Mouse (Mus musculus) frontal cortex, postnatal 14 days (tissue): ENCODE measurements at regions not wholly inside any gene's neighbourhood (a gene's known extent, or its start where the extent isn't known, plus 50 kb on each side); places are given as distances from the start of the nearest gene placed in this dataset.
A peak's percentile ranks its signal among the peaks of the same experiment; 100 is the strongest.
"Not testable (repeated sequence)": the region's sequence is repeated elsewhere in the genome, so short reads cannot be mapped to it uniquely, and the experiment has no call there.

Experiments
- DNase-seq, 2 experiments: peaks; one replicate each; pipeline ENCODE4 v3.0.0; 2022; ENCODE audit warnings: low spot score in 2 of 2

DNA sequence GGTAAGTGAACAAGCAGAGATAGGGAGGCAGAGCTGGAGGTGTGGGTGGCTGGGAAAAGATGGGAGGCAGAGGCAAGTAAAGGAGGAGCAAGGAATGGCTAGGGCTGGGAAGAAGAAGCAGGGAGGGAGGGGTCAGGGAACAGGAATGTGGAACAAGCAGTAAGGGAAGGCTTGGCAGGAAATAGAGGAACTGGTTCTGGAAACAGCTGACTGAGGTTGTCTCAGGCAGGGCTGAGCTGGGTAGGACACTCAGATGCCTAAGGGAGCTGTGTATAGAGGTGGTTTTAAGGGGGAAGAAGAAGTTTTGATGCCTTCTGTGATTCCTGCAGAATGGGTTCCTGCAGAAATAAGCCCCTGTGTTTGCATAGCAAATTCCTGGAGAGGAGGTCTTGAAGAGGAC lies 92.7 kb downstream of the Nucb2 start:
- DNase-seq: no peak

- DNase-seq: no peak
Measured at GRCm38 (mm10) chr7:116600340-116600739, 96.2 kb downstream of the Nucb2 start.

DNA sequence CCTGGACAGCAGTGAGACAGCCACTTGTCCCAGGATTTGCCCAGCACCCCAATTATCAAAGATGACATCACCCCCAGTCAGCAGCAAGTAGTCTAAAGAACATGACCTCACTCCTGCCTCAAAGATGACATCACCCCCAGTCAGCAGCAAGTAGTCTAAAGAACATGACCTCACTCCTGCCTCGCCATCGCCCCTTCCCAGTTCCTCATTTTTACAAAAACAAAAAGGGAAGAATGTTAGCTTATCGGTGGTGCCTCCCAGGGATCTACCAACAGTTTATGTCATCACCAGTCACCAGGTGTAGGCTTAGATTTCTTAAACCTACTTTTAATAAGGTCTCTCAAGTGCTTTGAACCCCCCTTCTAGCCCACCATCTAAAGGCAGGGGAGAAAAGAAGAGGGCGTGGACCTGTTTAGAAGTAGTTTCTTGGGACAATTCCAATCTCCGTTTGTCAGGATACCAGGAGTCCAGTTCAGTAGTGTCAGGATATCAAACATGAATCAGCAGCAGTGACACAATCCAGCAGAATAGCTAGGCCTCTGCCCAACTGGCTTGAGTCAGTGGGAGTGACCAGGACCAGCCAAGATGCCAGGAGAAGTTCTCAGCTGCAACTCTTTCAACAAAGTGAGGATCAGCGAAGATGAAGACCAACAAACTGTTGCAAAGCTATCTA lies 99.1 kb downstream of the Nucb2 start:
- no peak for DNase-seq

- no peak for DNase-seq
Measured at GRCm38 (mm10) chr7:116603840-116604194, 99.6 kb downstream of the Nucb2 start.

GRCm38 (mm10) chr7:116606255-116606654 lies 102.1 kb downstream of the Nucb2 start:
- DNase-seq: no peak

DNA sequence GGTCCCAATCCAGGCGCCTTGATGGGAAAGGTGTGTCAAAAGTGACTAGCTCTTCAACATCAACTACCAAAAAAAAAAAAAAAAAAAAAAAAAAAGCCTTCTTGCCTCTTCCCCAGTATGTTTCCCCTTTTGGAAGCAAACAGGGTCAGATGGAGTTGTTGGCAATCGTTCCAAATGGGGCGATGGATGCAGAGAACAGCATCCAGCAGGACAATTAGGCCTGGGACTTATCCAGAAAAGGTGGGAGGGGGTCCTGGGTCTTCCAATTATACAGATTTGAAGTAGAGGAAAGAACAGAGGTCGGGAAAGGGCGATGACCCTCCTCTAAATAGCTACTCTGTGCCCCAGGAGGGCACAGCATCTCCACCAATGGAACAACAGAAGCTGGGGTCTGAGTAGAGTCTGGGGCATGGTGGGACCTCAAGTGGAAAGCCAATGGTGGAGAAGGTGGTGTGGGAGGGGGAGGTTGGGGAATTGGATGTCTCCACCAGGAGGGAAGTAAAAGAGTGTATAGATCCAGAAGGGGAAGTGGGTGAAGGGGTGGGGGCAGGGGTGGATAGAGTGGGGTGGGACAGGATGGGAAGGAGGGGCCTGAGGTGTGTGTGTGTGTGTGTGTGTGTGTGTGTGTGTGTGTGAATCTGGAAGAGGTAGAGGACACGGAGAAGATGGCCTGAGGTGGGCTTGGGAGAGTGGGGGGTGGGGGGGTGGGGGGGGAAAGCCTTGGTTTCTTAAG lies 102.7 kb downstream of the Nucb2 start:
- DNase-seq: no peak

DNA sequence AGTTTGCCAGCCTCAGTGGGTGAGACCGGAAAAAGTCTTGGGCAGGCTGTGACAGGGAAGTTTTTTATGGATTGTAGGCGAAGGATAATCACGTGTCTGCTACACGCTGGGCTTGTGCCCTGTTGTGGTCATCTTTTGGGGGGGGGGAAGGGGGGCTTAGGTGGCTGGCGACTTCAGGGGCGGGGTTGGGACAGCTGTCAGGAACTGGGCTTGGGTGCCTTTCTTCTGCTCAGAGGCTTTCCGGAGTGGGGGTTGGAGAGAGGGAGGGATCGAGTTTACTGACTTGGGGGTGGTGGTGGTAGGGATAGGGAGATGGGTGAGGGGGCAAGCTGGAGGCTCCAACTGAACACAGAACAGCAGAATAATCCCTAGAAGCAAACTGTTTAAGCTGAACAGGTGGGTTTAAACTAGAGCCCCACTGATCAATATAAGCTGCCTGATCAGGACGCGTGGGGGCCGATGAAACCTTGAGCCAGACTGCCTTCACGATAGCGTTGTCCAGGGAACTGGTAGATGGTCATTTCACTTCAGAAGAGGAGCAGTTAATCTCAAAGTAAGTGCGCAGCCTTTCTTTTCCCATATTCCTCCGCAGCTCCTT lies 103.6 kb downstream of the Nucb2 start:
- DNase-seq: no peak

DNA sequence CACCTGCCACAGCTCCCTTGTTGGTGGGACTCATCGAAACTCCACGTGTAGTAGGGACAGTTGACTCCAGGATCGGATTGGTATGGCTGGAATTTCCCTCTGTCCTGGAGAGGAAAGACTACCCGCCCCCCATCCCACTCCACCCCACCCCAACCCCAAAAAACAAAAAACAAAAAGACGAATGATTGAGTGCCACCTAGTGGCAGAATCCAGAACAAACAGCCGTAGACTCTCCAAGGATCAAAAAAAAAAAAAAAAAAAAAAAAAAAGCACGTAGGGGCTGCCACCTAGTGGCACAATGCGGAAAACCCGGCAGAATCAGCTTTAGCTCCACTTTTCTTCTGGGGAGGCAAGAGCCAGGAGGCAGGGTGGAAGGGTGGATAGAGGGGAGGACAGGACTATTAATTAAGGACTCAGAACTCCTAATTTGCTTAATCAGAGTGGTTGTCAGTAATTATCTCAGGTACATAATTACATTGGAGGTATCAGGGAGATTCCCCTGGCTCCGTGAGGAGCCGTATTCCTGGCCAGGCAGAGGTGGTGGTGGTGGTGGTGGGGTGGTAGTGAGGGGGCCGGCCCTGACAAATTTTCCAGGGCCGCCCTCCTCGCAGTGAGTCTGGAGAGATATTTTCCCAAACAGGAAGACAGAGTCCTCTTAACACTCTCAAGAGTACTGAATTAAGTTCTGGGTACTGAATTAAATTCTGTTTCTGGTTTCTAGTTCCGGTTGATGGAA lies 104.3 kb downstream of the Nucb2 start:
- DNase-seq: peak in 1 of 2 experiments; percentile 24

DNA sequence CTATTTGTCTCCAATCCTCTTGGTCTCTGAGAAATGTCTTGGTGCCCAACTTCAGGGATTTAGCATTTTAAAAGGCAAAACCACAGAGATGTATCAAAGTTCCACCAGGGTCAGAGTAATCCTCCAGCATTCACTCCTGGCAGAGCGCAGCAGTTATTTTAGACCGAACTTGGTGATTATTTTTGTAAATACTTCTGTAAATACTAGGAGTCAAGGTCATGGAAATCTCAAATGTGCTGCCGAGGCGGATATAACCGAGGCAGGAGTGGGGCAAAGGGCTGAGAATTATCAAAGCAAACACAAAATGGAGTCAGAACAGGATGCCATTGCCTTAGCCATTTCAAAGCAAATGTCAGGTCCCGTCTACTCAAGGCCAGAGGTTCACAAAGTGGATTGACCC lies 105.2 kb downstream of the Nucb2 start:
- no peak for DNase-seq

DNA sequence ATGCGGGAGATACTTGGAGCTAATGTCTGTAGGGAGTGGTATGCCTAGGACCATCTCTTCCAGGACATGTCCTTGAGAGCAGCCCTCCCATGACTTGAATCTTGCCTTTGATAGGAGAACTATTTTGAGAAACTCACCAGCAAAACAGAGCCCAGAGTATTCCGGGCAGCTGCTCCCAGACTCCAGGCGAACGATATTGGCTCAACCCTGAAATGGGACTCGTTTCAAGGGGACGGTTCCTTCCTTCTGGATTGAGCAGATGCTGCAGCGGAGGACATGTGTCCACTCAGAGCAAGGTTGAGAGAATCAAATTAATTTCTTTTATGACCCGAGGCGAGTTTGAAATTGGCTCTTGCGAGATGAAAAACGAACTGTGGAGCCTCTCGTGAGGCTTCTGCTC lies 105.7 kb downstream of the Nucb2 start:
- DNase-seq: no peak

DNA sequence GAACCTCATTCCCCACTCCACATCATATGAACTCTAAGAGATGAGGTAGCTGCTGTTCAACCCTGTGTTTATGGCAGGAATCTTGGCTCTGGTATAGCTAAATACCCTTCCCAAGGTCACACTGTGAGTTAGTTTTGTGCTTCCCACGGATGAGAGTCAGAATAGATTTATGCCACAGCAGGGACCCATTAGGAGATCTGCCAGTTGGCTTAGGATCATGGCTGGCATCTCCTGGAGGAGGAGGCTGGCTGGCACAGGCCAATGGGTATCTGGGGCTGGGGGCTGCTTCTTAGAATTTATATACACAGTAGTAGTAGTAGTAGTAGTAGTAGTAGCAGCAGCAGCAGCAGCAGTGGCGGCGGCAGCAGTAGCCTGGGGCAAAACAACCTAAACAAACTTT lies 111.8 kb downstream of the Nucb2 start:
- no peak for DNase-seq

GRCm38 (mm10) chr7:116619636-116620035 lies 115.5 kb downstream of the Nucb2 start:
- DNase-seq: no peak

- no peak for DNase-seq
Measured at GRCm38 (mm10) chr7:116620381-116620780, 116.2 kb downstream of the Nucb2 start.

DNA sequence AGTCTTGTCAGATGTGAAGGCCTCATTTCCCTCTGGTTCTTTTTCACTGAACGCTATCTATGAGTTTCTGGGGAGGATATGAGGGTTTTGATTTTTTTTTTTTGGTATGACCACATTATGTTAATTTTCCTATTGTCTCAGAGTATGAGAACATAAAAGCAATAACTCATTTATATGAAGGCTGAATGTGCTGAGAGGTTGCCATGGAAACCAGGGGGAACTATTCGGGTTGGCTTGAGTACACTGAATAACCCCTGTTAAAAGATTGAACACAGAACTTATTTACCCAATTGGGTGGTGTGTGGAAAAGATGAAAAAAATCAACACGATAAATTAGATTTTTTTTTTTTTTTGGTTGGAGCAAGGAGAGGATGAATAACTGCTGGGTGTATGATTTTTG lies 129.0 kb downstream of the Nucb2 start:
- DNase-seq: no peak

- DNase-seq: peak; percentile 8 to 35
Measured at GRCm38 (mm10) chr7:116644902-116645650, 140.9 kb downstream of the Nucb2 start.

DNA sequence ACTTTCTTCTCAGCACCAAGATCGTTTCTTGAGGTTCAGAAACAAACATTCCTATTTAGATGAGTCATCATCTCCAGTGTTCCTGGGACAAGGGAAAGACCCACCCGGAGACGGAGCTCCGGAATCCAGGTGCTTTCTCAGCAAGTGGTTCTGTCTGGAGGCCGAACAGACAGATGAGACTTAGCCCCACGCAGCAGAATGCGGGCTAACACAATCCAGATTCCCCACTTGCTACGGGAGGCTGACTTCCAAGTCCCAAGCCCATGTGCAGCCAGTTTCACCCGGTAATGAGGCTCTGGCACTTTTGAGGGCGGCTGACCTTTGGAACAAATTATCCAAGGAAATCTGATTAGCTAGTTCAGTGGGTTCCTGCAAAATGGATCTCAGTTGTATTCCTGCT lies 150.3 kb downstream of the Nucb2 start:
- no peak for DNase-seq

DNA sequence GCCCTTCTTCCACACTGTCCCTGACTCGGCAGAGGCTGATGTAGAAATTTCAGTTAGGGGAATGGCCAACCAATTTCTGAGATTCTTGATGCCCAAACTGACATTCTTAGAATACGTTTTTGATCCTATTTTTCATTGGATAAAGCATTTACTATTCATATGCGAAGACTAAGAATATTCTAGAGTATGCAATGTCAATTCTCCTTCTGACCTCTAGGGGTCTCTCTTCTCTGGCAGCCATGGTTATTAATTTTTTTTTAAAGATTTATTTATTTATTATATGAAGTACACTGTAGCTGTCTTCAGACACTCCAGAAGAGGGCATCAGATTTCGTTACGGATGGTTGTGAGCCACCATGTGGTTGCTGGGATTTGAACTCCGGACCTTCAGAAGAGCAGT lies 152.9 kb downstream of the Nucb2 start:
- not testable (repeated sequence) for DNase-seq

GRCm38 (mm10) chr7:116665581-116665980 lies 161.4 kb downstream of the Nucb2 start:
- no peak for DNase-seq

DNA sequence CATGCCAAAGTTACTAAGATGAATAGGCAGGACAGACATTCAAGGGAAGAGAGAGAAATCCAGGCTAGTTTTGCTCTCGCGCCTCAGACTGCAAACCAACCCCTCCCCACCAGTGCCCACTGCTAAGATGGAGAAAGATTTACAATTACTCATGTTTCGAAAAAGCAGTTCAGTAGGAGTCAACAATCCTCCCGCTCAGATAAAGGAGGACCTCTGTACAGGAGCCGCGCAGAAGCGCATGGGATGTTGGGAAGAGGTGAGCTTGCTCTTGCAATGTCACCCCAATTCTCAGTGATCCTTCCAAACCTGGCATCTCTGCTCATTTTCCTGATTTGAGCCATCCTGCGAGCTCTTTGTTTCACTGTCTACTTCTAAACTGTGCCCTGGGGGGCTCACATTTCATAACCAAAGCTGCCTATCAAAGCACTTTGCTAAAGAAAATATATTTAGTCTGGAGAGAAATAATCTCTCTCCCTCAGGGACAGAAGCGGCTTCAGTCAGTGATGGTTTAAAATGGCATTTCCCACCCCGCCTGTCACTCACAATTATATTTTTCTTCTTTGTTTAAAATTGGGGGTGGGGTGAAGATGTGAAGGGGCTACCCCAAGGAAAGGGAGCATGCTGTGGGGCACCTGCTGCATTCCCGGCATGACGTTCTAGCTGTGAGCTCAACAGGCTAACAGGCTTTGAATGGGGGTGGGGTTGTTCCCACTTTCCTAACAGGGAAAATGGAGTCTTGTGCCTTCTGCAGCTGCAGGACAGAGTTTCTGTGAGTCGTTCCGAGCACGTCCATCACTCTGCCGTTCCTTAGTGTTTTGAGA lies 170.2 kb downstream of the Nucb2 start:
- DNase-seq: no peak

DNA sequence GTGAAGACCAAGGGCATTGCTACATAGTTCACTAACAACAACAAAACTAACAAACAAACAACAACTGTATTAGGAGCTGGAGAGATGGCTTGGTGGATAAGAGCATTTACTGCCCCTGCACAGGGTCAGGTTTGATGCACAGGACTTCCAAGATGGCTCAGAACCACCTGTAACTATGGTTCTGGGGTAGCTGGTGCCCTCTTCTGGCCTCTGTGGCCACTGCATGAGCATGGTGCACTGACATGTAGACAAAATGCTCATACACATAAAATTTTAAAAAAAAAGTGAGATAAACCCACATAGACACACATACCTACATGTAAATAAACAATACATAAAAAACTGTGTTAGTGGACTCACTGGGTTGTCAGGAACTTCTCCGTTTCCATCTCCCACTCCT lies 172.5 kb downstream of the Nucb2 start:
- no peak for DNase-seq

DNA sequence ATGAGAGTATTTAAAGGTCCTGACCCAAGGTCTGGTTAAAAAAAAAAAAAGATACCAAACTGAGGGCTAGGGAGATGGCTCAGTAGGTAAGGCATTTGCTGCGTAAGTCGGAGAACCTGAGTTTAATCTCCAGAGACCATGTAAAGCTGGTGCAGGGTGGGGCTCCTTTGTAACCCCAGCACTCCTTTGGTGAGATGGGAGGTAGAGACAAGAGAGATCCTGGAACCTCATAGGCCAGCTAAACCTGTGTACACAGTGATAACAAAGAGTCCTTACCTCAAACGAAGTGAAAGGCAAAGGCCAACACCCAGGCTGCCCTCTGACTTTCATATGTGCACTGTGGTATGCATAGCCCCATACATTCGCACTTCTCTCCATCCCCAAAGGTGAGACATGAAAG lies 175.0 kb downstream of the Nucb2 start:
- no peak for DNase-seq
